Mouse (Mus musculus) right cerebral cortex, adult 2 months (tissue): Measurements from ENCODE around the gene Gm44579.

Experiments
- DNase-seq, 2 experiments: peaks; one replicate each; pipeline ENCODE4 v3.0.0; 2021 to 2022; ENCODE audit warnings: low spot score in 2 of 2

Gm44579 gene

GRCm38 (mm10) chr15:98220877-98221276 lies at the start of gene Gm44579, which contains the start of gene Olfr287:
TSS of gene Gm44579 (minus strand) at chr15:98220977.
TSS of gene Olfr287 (minus strand) at chr15:98221056.
- DNase-seq = no peak

- no peak for DNase-seq
These were observed 37.0 kb upstream of the Gm44579 start for GRCm38 (mm10) chr15:98257776-98258175.

GRCm38 (mm10) chr15:98257193-98257592 lies 36.4 kb upstream of the Gm44579 start, which contains the start of gene H1fnt:
TSS of gene H1fnt (minus strand) at chr15:98257293.
- DNase-seq = no peak

- DNase-seq = no peak
These were observed 35.5 kb upstream of the Gm44579 start for GRCm38 (mm10) chr15:98256271-98256670.

DNA sequence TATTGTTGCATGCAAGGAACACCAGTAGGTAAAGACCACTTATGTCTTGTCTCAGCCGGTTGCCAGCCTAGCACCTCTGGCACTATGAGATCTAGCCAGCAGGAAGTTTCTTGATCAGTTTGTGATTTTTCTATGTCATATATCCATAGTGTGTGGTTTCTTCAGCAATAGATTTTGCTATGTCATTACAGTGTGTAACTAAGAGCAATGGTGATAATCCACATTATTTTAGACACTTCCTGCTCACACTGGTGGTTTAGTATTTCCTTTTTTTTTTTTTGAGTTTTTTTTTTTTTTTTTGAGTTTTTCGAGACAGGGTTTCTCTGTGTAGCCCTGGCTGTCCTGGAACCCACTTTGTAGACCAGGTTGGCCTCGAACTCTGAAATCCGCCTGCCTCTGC lies 14.7 kb upstream of the Gm44579 start:
- no peak for DNase-seq

DNA sequence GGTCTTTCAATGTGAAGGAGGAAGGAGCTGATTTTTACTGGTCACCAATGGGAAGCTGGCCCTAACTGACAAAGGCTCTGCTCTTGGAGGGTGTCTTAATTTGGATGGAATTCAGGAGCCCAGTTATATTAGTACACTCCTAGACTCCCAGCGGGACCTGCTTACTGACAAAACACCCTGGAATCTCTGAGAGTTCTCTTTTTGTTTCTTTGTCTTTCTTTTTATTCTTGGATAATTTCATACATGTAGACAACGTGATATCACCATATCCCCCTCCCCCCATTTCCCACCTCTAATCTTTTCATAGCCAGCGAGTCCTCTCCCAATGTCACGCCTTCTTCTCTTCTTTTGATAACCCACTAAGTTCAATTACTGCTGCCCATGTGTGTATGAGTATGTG lies 13.6 kb upstream of the Gm44579 start, which contains the start of gene Olfr286:
TSS of gene Olfr286 (minus strand) at position 101 of the 400 bp plus-strand sequence.
- DNase-seq = no peak

DNA sequence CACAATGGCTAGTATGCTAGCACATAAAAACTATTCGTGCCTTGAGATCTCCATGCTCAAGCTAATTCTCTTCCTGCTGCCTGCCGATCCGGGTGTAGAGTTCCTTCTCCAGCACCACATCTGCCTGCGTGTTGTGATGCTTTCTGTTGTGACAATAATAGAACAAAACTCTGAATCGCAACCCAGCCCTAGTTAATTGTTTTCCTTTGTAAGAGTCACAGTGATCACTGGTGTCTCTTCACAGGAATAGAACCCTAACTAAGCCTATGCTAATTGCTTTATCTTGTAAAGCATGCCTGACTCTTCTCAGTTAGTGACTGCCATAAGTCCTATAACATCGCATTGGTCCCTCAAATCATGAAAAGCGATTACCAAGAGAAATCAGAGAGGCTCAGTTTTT lies 5.3 kb upstream of the Gm44579 start:
- DNase-seq = no peak

GRCm38 (mm10) chr15:98225610-98226009 lies 4.8 kb upstream of the Gm44579 start:
- no peak for DNase-seq

DNA sequence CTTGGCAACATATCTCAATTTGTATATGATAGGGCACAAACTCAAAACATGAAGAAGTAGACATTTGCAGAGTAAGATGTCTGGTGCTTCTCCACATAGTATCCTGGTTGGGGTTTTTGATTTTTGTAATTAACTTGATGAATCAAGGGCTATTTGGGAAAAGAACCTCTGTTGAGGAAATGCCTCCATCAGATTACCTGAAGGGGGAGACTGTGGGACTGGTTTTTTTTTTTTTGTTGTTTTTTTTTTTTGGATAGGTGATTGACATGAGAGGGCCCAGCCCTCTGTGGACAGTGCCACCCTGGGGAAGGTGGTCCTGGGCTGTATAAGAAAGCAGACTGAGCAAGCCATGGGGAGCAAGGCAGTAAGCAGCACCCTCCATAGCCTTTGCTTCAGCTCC lies 1.6 kb upstream of the Gm44579 start:
- no peak for DNase-seq

GRCm38 (mm10) chr15:98214130-98214529 lies 6.6 kb downstream of the Gm44579 start:
- DNase-seq = no peak

DNA sequence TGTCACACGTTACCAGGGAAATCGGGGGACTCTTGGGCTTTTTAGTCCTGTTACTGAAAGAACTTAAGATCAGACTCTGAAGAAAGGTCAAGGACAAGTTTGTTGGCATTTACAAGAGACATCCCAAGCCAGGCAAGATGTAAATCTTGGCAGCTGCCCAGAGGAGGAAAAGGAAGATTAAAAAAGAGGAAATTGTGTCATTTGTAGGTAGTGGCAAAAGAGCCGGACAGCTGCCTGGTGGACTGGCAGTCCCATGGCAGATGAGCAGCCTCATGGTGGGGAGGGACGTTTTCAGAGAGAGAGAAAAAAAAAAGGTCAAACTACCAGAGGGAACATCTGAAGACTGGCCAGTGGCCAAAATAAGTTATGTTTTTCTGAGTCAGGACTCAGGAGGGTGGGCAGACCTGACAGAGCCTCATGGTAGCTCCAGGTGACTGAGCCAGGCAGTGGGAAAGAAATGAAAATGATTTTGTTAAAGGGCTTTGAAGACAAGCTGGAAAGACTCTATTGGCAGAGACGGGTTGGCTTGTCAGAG lies 7.4 kb downstream of the Gm44579 start:
- DNase-seq = no peak

- DNase-seq = no peak
These were observed 11.1 kb downstream of the Gm44579 start for GRCm38 (mm10) chr15:98209676-98210075.

DNA sequence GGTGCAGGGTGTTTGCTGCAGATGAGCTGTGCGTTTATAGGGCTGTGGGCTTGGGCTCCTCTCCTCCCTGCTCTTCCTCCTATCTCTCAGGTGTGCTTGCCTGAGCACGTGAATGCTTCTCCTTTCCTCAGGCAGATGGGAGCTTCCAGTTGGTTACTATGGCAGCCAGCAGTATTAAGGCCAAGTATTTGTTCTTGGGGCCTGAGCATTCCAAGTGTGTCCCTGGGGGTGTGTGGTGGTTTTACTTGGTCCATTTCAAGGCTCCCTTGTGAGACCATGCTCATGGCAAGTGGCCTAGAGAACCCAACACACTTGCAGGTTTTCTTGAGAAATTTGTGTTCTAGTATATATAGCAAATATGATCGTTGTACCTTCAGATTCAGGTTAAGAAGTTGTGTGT lies 25.3 kb downstream of the Gm44579 start, which contains the start of gene Olfr288:
TSS of gene Olfr288 (minus strand) at position 101 of the 400 bp plus-strand sequence.
- no peak for DNase-seq

GRCm38 (mm10) chr15:98184456-98184855 lies 36.3 kb downstream of the Gm44579 start:
- DNase-seq = no peak

GRCm38 (mm10) chr15:98181856-98182570 lies 38.8 kb downstream of the Gm44579 start:
- no peak for DNase-seq

DNA sequence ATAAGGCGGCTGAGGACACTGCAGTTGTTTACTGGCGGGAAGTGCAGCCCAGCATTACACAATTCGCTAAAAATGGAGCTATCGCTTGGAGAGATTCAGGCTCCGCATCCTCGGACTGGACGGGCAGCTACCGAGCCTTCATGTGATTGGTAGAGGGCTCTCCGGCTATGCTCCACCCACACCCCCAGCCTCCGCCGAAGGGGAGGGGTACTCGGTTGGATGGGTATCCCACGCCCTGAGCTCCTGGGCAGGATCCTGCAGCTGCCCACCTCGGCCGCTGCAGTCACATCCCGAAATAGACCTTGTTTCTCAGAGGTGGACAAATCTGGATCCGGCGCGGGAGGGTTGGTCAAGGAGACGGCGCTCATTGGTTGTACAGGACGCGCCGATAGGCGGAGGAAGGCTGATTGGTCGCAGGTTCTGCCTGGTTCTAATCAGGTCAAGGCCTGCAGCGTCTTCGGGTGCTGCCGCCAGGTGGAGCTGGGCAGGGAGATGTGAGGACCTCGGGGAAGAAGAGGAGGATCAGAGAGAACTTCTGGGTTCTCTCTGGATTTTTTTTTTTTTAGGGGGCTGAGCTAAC lies 39.6 kb downstream of the Gm44579 start:
- DNase-seq = peak; percentile 91 to 93

- no peak for DNase-seq
These were observed 40.1 kb downstream of the Gm44579 start for GRCm38 (mm10) chr15:98180567-98181131.

- DNase-seq = no peak
These were observed 43.5 kb downstream of the Gm44579 start for GRCm38 (mm10) chr15:98177320-98177719.

- peak; percentile 92 to 93 for DNase-seq
These were observed 47.0 kb downstream of the Gm44579 start for GRCm38 (mm10) chr15:98173821-98174220.

DNA sequence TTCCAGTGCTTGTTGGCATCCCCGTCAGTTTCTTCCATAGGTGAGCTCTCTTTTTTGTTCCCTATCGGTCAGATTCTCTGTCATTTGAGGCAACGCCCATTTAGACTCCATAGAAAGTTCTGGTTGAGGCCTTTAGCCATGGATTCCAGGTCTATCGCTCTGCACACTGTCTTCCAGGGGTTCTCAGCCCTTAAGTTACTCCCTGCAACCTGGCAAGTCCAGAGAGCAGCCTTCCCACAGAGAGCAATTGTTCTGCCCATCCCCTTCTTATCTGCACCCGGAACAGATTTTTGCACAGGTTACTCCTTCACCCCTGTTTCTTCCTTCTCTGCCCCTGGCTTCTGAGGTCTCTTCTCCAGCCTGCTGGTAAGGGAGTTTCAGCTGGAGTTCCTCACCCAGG lies 48.7 kb downstream of the Gm44579 start:
- DNase-seq = no peak

DNA sequence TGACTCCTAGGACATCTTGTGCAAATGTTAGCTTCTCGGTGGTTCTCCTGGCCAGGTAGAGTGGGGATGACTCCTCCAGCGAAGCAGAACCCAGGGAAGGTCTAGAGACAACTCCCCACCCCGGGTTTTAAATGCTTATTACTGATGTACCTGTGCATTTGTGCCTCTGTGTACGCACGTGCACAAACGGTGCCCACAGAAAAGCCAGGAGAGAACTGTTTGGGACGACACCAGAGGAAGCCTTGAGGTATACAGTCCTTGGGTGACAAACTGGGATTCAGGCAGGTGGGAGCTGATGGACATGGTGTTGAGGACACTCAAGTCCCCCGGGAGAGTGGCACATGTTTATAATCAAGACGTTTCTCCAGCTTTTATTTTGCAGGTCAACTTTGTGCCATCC lies 49.9 kb downstream of the Gm44579 start:
- DNase-seq = no peak

DNA sequence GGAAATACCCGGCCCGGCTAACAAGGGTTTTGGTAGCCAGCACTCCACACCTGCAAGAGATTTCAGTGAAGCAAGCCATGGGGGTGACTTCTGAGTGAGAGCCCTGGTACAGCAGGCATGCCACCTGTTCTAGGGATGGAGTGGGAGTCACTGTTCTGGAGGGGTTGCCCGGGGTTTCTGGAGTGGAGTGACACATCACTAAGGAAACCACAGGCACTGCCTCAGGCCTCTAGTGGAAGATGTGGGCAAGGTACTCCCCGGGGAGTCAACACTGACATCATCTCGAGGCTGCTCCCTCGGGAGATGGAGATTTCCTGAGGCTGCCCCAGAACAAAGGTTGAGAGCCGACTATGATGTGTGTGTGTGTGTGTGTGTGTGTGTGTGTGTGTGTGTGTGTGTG lies 50.4 kb downstream of the Gm44579 start:
- peak; percentile 71 to 72 for DNase-seq

DNA sequence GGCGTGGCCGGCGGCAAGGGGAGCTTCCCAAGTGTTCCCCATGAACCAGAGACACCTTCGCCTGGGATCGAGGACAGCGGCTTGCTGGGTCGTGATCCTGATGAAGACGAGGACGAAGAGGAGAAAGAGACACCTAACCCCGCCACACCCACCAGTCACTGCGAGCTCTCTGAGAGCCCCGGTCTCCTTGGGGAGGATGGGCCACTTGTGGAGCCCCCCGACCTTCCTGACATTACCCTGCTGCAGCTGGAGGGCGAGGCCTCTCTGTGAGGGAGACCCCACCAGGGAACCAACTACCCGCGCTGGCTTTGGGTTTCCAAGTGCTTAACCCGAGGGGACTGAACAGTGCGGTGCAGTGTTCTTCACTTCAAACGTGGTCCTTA lies 52.2 kb downstream of the Gm44579 start:
- DNase-seq = peak in 1 of 2 experiments; percentile 18
